Mouse (Mus musculus): ENCODE data around the gene Tssk6. TPM values are rescaled to one million over a fixed set of nuclear protein-coding genes. Genes with fewer than 3 reads are reported as not detected.
"Not testable (repeated sequence)": the region's sequence is repeated elsewhere in the genome, so short reads cannot be mapped to it uniquely, and the experiment has no call there.

Tssk6 gene
- polyA plus RNA-seq, 1 experiment from 2014 or later = 3.5 TPM

DNA sequence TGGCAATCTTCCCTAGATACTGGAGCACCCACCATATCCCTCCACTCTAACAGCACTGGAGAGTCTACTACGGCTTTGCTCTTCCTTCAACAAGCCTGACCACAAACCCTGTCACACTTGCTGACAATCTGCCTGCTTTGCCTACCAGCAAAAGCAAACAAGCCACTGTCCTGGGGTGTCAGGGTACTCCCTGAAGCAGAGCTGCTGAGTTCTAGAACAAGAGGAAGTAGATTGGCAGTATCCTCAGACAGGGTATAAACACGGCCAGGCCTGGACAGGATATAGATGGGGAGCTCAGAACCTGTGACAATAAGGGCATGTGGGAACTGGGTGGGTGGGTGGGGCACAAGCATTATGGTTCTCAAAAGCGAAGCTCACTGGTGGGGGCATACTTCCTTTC is 35.5 kb downstream of the Tssk6 start:
- Histone ChIP-seq H3K4me1 (ENCODE audit: control insufficient read depth, insufficient read depth, low read length) (peaks cover 3% of the 10 kb centered on the region; the same call in 1 of the 2 replicates), H3K27ac (ENCODE audit: low read length) (no peak overlapping the region), H3K4me3 (ENCODE audit: low read depth, low read length) (no peak overlapping the region), H3K9me3 (replicated peaks; ENCODE audit: control insufficient read depth, low read length, poor library complexity, severe bottlenecking) (no peaks in the 10 kb centered on the region), H3K36me3 (ENCODE audit: control insufficient read depth, insufficient read depth, low read length) (no peaks in the 10 kb centered on the region), H3K9ac (ENCODE audit: low read depth, low read length) (no peak overlapping the region), H3K27me3 (ENCODE audit: control insufficient read depth, insufficient read depth, low read depth, low read length) (no peaks in the 10 kb centered on the region), H3K4me2 (ENCODE audit: low read length) (no peak overlapping the region)
- no peak for ATAC-seq
- 89% methylated on average over 3 of the region's 3 CpGs for WGBS

DNA sequence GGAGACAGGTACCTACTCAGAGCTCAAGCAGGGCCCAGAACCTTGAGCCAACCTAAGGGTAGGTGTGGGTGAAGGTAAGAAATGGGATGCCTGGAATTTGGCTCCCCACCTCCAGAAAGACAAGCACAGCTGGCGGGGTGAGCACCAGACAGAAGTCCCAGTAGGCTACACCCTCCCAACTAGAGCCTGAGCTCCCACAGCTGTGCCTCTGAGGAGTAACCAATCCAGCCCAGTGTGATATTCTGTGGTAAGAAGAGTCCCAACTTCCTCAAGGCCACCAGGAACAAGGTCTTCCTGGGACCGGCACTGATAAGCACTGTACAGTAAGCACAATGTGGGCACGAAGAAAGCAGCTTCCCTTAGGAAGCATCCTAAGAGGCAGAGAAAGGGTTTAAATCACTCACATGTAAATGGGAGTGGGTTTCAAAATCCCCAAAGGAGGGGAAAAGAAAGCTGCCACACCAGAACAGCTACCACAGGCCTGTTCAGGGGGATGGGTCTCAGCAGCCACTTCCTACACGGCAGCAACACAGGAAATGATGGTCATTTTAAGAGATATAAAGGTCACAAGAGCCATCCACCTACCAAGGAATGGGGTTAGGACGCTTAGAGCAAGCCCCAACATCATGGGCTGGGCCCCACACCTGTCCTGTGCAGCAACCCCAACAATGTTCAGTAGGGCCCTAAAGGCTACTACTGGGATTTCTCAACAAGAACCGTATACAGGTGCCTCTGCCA is 36.4 kb downstream of the Tssk6 start:
- Histone ChIP-seq H3K9me3 (replicated peaks; ENCODE audit: control insufficient read depth, low read length, poor library complexity, severe bottlenecking) (no peaks in the 10 kb centered on the region), H3K4me2 (ENCODE audit: low read length) (no peak overlapping the region)
- 92% methylated on average over 6 of the region's 6 CpGs for WGBS

GRCm38 (mm10) chr8:69939633-69940032 is 37.6 kb downstream of the Tssk6 start:
- H3K27me3 ChIP-seq (ENCODE audit: control insufficient read depth, insufficient read depth, low read depth, low read length) = no peaks in the 10 kb centered on the region
- H3K9me3 ChIP-seq (replicated peaks; ENCODE audit: control insufficient read depth, low read length, poor library complexity, severe bottlenecking) = no peaks in the 10 kb centered on the region
- H3K4me3 ChIP-seq (ENCODE audit: low read depth, low read length) = no peak overlapping the region
- no peak overlapping the region for H3K9ac ChIP-seq (ENCODE audit: low read depth, low read length)
- H3K36me3 ChIP-seq (ENCODE audit: control insufficient read depth, insufficient read depth, low read length) = no peaks in the 10 kb centered on the region
- H3K4me2 ChIP-seq (ENCODE audit: low read length) = no peak overlapping the region
- peaks cover 3% of the 10 kb centered on the region; the same call in 1 of the 2 replicates for H3K4me1 ChIP-seq (ENCODE audit: control insufficient read depth, insufficient read depth, low read length)
- 55% methylated on average over 3 of the region's 3 CpGs for WGBS
- no peak for ATAC-seq
- no peak overlapping the region for H3K27ac ChIP-seq (ENCODE audit: low read length)

More for the DNA sequence above, 36.4 kb downstream of the Tssk6 start:
- no peak for ATAC-seq
- H3K27ac ChIP-seq (ENCODE audit: low read length) = no peak overlapping the region
- peaks cover 3% of the 10 kb centered on the region; the same call in 1 of the 2 replicates for H3K4me1 ChIP-seq (ENCODE audit: control insufficient read depth, insufficient read depth, low read length)
- no peak overlapping the region for H3K9ac ChIP-seq (ENCODE audit: low read depth, low read length)
- H3K4me3 ChIP-seq (ENCODE audit: low read depth, low read length) = no peak overlapping the region
- H3K36me3 ChIP-seq (ENCODE audit: control insufficient read depth, insufficient read depth, low read length) = no peaks in the 10 kb centered on the region
- H3K27me3 ChIP-seq (ENCODE audit: control insufficient read depth, insufficient read depth, low read depth, low read length) = no peaks in the 10 kb centered on the region

- Histone ChIP-seq H3K9ac (ENCODE audit: low read depth, low read length) (no peak overlapping the region), H3K4me3 (ENCODE audit: low read depth, low read length) (no peak overlapping the region), H3K36me3 (ENCODE audit: control insufficient read depth, insufficient read depth, low read length) (no peaks in the 10 kb centered on the region), H3K27ac (ENCODE audit: low read length) (no peak overlapping the region), H3K4me1 (ENCODE audit: control insufficient read depth, insufficient read depth, low read length) (peaks cover 3% of the 10 kb centered on the region; the same call in 1 of the 2 replicates), H3K27me3 (ENCODE audit: control insufficient read depth, insufficient read depth, low read depth, low read length) (no peaks in the 10 kb centered on the region), H3K9me3 (replicated peaks; ENCODE audit: control insufficient read depth, low read length, poor library complexity, severe bottlenecking) (no peaks in the 10 kb centered on the region), H3K4me2 (ENCODE audit: low read length) (no peak overlapping the region)
- ATAC-seq = no peak
- WGBS = 91% methylated on average over 2 of the region's 2 CpGs
These were observed 38.4 kb downstream of the Tssk6 start for GRCm38 (mm10) chr8:69940386-69940785.

DNA sequence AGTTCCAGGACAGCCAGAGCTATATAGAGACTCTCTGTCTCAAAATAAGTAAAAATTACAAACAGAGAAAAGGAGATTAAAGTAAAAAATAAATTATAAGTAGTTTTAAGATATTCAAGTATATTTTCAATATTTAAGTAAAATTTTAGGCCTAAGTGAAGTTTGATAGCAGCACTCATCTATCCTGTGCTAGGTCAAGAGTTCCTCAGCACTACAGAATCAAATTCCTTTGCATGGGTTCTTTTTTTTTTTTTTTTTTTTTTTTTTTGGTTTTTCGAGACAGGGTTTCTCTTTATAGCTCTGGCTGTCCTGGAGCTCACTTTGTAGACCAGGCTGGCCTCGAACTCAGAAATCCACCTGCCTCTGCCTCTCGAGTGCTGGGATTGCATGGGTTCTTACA is 40.5 kb downstream of the Tssk6 start:
- H3K4me3 ChIP-seq (ENCODE audit: low read depth, low read length); ATAC-seq; H3K9ac ChIP-seq (ENCODE audit: low read depth, low read length); H3K27me3 ChIP-seq (ENCODE audit: control insufficient read depth, insufficient read depth, low read depth, low read length); H3K4me2 ChIP-seq (ENCODE audit: low read length); H3K36me3 ChIP-seq (ENCODE audit: control insufficient read depth, insufficient read depth, low read length); H3K27ac ChIP-seq (ENCODE audit: low read length); H3K9me3 ChIP-seq (replicated peaks; ENCODE audit: control insufficient read depth, low read length, poor library complexity, severe bottlenecking); H3K4me1 ChIP-seq (ENCODE audit: control insufficient read depth, insufficient read depth, low read length): not testable (repeated sequence)
- WGBS = 88% methylated on average over 2 of the region's 3 CpGs

DNA sequence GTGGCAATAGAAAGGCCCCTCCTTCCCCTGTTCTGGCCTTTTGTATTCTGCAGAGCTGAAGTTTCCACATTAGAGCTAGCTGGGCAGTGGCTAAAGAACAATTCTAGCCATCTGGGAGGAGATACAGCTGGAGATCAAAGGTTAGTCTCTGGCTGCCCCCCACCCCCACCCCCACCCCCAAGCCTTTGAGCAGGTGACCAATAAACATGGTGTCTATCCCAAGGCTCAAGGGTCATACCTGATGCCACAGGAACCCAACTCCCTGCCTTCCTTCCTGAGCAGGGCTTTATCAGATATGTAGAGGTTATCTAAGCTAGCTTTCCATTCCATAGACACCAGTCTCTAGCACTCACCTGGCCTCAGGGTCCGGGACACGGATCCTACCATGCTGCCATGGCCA is 48.3 kb downstream of the Tssk6 start:
- no peak for ATAC-seq
- Histone ChIP-seq H3K36me3 (ENCODE audit: control insufficient read depth, insufficient read depth, low read length) (no peaks in the 10 kb centered on the region), H3K4me2 (ENCODE audit: low read length) (no peak overlapping the region), H3K4me1 (ENCODE audit: control insufficient read depth, insufficient read depth, low read length) (no peaks in the 10 kb centered on the region), H3K27me3 (ENCODE audit: control insufficient read depth, insufficient read depth, low read depth, low read length) (no peaks in the 10 kb centered on the region), H3K27ac (ENCODE audit: low read length) (no peak overlapping the region), H3K9ac (ENCODE audit: low read depth, low read length) (no peak overlapping the region), H3K4me3 (ENCODE audit: low read depth, low read length) (no peak overlapping the region), H3K9me3 (replicated peaks; ENCODE audit: control insufficient read depth, low read length, poor library complexity, severe bottlenecking) (no peaks in the 10 kb centered on the region)
- WGBS = 89% methylated on average over 2 of the region's 2 CpGs

Other genes with a start within 250 kb of the Tssk6 start
- gene Zfp964, start 247.7 kb upstream of the Tssk6 start, polyA plus RNA-seq (2015; fragmentation: Nextera tagmentation; extraction: Ambion mirVana) = 2.5 TPM in 2 replicates
- gene Zfp869, start 191.5 kb upstream of the Tssk6 start, polyA plus RNA-seq (2015; fragmentation: Nextera tagmentation; extraction: Ambion mirVana) = 25.9 and 26.3 TPM in 2 replicates
- gene Zfp963, start 152.2 kb upstream of the Tssk6 start, polyA plus RNA-seq (2015; fragmentation: Nextera tagmentation; extraction: Ambion mirVana) = 7.9 and 8.0 TPM in 2 replicates
- gene Gm20422, start 127.3 kb upstream of the Tssk6 start, polyA plus RNA-seq (2015; fragmentation: Nextera tagmentation; extraction: Ambion mirVana) = 0.31 and 0.83 TPM in 2 replicates
- gene Atp13a1, start 111.0 kb upstream of the Tssk6 start, polyA plus RNA-seq (2015; fragmentation: Nextera tagmentation; extraction: Ambion mirVana) = 55.5 and 57.1 TPM in 2 replicates
- gene Zfp866, start 111.0 kb upstream of the Tssk6 start, polyA plus RNA-seq (2015; fragmentation: Nextera tagmentation; extraction: Ambion mirVana) = 38.8 and 44.3 TPM in 2 replicates
- 40.3 and 42.1 TPM in 2 replicates for gene Gmip, start 93.5 kb upstream of the Tssk6 start, polyA plus RNA-seq (2015; fragmentation: Nextera tagmentation; extraction: Ambion mirVana)
- gene Lpar2, start 79.8 kb upstream of the Tssk6 start, polyA plus RNA-seq (2015; fragmentation: Nextera tagmentation; extraction: Ambion mirVana) = 0.69 and 0.88 TPM in 2 replicates
- gene Pbx4, start 69.7 kb upstream of the Tssk6 start, polyA plus RNA-seq (2015; fragmentation: Nextera tagmentation; extraction: Ambion mirVana) = 58.9 and 65.7 TPM in 2 replicates
- 6.3 and 6.6 TPM in 2 replicates for gene Cilp2, start 14.5 kb upstream of the Tssk6 start, polyA plus RNA-seq (2015; fragmentation: Nextera tagmentation; extraction: Ambion mirVana)
- 172 TPM in 2 replicates for gene Ndufa13, start 374 bp downstream of the Tssk6 start, polyA plus RNA-seq (2015; fragmentation: Nextera tagmentation; extraction: Ambion mirVana)
- gene Yjefn3, start 528 bp downstream of the Tssk6 start, polyA plus RNA-seq (2015; fragmentation: Nextera tagmentation; extraction: Ambion mirVana) = 12.0 and 12.3 TPM in 2 replicates
- gene Gatad2a, start 94.2 kb downstream of the Tssk6 start, polyA plus RNA-seq (2015; fragmentation: Nextera tagmentation; extraction: Ambion mirVana) = 15.8 and 19.1 TPM in 2 replicates
- gene Mau2, start 140.6 kb downstream of the Tssk6 start, polyA plus RNA-seq (2015; fragmentation: Nextera tagmentation; extraction: Ambion mirVana) = 75.8 and 79.0 TPM in 2 replicates
- gene Sugp1, start 140.6 kb downstream of the Tssk6 start, polyA plus RNA-seq (2015; fragmentation: Nextera tagmentation; extraction: Ambion mirVana) = 58.4 and 61.9 TPM in 2 replicates
- 1.3 and 1.4 TPM in 2 replicates for gene Tm6sf2, start 170.7 kb downstream of the Tssk6 start, polyA plus RNA-seq (2015; fragmentation: Nextera tagmentation; extraction: Ambion mirVana)
- gene Hapln4, start 181.3 kb downstream of the Tssk6 start, polyA plus RNA-seq (2015; fragmentation: Nextera tagmentation; extraction: Ambion mirVana) = 0.89 and 0.93 TPM in 2 replicates
- 169 and 189 TPM in 2 replicates for gene Ncan, start 218.7 kb downstream of the Tssk6 start, polyA plus RNA-seq (2015; fragmentation: Nextera tagmentation; extraction: Ambion mirVana)
- gene Nr2c2ap, start 229.1 kb downstream of the Tssk6 start, polyA plus RNA-seq (2015; fragmentation: Nextera tagmentation; extraction: Ambion mirVana) = 35.0 and 38.2 TPM in 2 replicates
- gene Rfxank, start 237.0 kb downstream of the Tssk6 start, polyA plus RNA-seq (2015; fragmentation: Nextera tagmentation; extraction: Ambion mirVana) = 10.7 and 11.8 TPM in 2 replicates
- gene Borcs8, start 237.3 kb downstream of the Tssk6 start, polyA plus RNA-seq (2015; fragmentation: Nextera tagmentation; extraction: Ambion mirVana) = 48.7 and 55.5 TPM in 2 replicates
- gene Mef2b, start 237.5 kb downstream of the Tssk6 start, polyA plus RNA-seq (2015; fragmentation: Nextera tagmentation; extraction: Ambion mirVana) = 0.51 and 0.73 TPM in 2 replicates

Data from midbrain, embryonic 16.5 days (tissue).